Mouse (Mus musculus) MEL (cell line): ENCODE data around the gene H2-Ab1. TPM values are rescaled to one million over a fixed set of nuclear protein-coding genes. Genes with fewer than 3 reads are reported as not detected.

Experiments used
- DNase-seq: peaks from one replicate; pipeline ENCODE4 v3.0.0; 2011; ENCODE audit warnings: low read depth, low spot score
- H3K27ac ChIP-seq: 2 replicates; pipeline ENCODE4 v1.5.1; 2012; ENCODE audit warnings: low read depth, mild to moderate bottlenecking, control low read depth, low read length, moderate library complexity; ENCODE audit not compliant: control insufficient read depth
- H3K27me3 ChIP-seq, 2 experiments: fragments of 150-350 bp in 1 of 2; sonication (generic) in 1 of 2; 2 replicates each; pipeline ENCODE4 v1.6.1; 2012; ENCODE audit warnings: low read length in 2 of 2, mild to moderate bottlenecking in 2 of 2, improper control_type of control experiment in 1 of 2, moderate library complexity in 1 of 2; ENCODE audit not compliant: insufficient read depth in 2 of 2, control insufficient read depth in 1 of 2
- H3K36me3 ChIP-seq, 2 experiments: 2 replicates each; pipeline ENCODE4 v1.6.1; 2012 to 2014; ENCODE audit warnings: low read length in 2 of 2, improper control_type of control experiment in 1 of 2, inconsistent platforms in 1 of 2, mild to moderate bottlenecking in 1 of 2; ENCODE audit not compliant: insufficient read depth in 2 of 2, control insufficient read depth in 1 of 2
- H3K4me1 ChIP-seq, 2 experiments: fragments of 150-350 bp in 1 of 2; sonication (generic) in 1 of 2; 2 replicates each; pipeline ENCODE4 v1.6.1; 2012; ENCODE audit warnings: low read length in 2 of 2, improper control_type of control experiment in 1 of 2, mild to moderate bottlenecking in 1 of 2; ENCODE audit not compliant: insufficient read depth in 2 of 2, control insufficient read depth in 1 of 2
- H3K4me3 ChIP-seq, 2 experiments: fragments of 150-350 bp in 1 of 2; sonication (generic) in 1 of 2; 2 replicates each; pipeline ENCODE4 v1.5.1; 2012; ENCODE audit warnings: low read depth in 2 of 2, low read length in 2 of 2, mild to moderate bottlenecking in 2 of 2, moderate library complexity in 2 of 2, control low read depth in 1 of 2, improper control_type of control experiment in 1 of 2; ENCODE audit not compliant: control insufficient read depth in 1 of 2, insufficient read depth in 1 of 2
- H3K79me2 ChIP-seq: 2 replicates; pipeline ENCODE4 v1.6.1; 2012; ENCODE audit warnings: mild to moderate bottlenecking, low read length, moderate library complexity; ENCODE audit not compliant: control insufficient read depth, poor library complexity, insufficient read depth
- H3K9ac ChIP-seq: 2 replicates; pipeline ENCODE4 v1.6.1; 2012; ENCODE audit warnings: low read depth, mild to moderate bottlenecking, control low read depth, low read length, moderate library complexity; ENCODE audit not compliant: control insufficient read depth, poor library complexity, severe bottlenecking
- H3K9me3 ChIP-seq: fragments of 150-350 bp; sonication (generic); replicated peaks from 2 replicates; pipeline ENCODE4 v1.6.1; 2012; ENCODE audit warnings: mild to moderate bottlenecking, low read length, improper control_type of control experiment, moderate library complexity; ENCODE audit not compliant: insufficient read depth
- CHD2 ChIP-seq: IDR thresholded peaks from 2 replicates; pipeline ENCODE4 v1.6.1; 2011; ENCODE audit warnings: low read length, improper control_type of control experiment
- ELF1 ChIP-seq: IDR thresholded peaks from 2 replicates; pipeline ENCODE4 v1.6.1; 2014; ENCODE audit warnings: low read depth, mild to moderate bottlenecking, inconsistent platforms, low read length, improper control_type of control experiment, moderate library complexity
- ETS1 ChIP-seq: IDR thresholded peaks from 2 replicates; pipeline ENCODE4 v1.6.1; 2012; ENCODE audit warnings: low read depth, mild to moderate bottlenecking, inconsistent platforms, low read length, improper control_type of control experiment, moderate library complexity
- HCFC1 ChIP-seq: IDR thresholded peaks from 2 replicates; pipeline ENCODE4 v1.6.1; 2012; ENCODE audit warnings: low read depth, mild to moderate bottlenecking, inconsistent platforms, low read length, improper control_type of control experiment, moderate library complexity
- JUND ChIP-seq: IDR thresholded peaks from 2 replicates; pipeline ENCODE4 v1.6.1; 2011; ENCODE audit warnings: low read depth, mild to moderate bottlenecking, improper control_type of control experiment, low read length
- MAFK ChIP-seq: IDR thresholded peaks from 2 replicates; pipeline ENCODE4 v1.6.1; 2011; ENCODE audit warnings: low read depth, mild to moderate bottlenecking, low read length, improper control_type of control experiment, borderline replicate concordance
- MAX ChIP-seq: IDR thresholded peaks from 2 replicates; pipeline ENCODE4 v1.6.1; 2011; ENCODE audit warnings: low read length, improper control_type of control experiment
- MAZ ChIP-seq: IDR thresholded peaks from 2 replicates; pipeline ENCODE4 v1.6.1; 2012; ENCODE audit warnings: low read depth, mild to moderate bottlenecking, inconsistent platforms, low read length, improper control_type of control experiment
- MXI1 ChIP-seq: IDR thresholded peaks from 2 replicates; pipeline ENCODE4 v1.6.1; 2011; ENCODE audit warnings: mild to moderate bottlenecking, low read depth, low read length, improper control_type of control experiment
- MYB ChIP-seq: IDR thresholded peaks from 2 replicates; pipeline ENCODE4 v1.6.1; 2011; ENCODE audit warnings: mild to moderate bottlenecking, low read depth, low read length, improper control_type of control experiment
- MYC ChIP-seq: IDR thresholded peaks from 2 replicates; pipeline ENCODE4 v1.6.1; 2011; ENCODE audit warnings: low read depth, mild to moderate bottlenecking, low read length, improper control_type of control experiment, moderate library complexity
- POLR2AphosphoS2 ChIP-seq: IDR thresholded peaks from 2 replicates; pipeline ENCODE4 v1.6.1; 2011; ENCODE audit warnings: low read length, improper control_type of control experiment
- POLR2AphosphoS5 ChIP-seq: IDR thresholded peaks from 2 replicates; pipeline ENCODE4 v1.6.1; 2012; ENCODE audit warnings: low read depth, borderline replicate concordance, mild to moderate bottlenecking, inconsistent platforms, low read length, moderate library complexity, mixed read lengths
- RAD21 ChIP-seq: IDR thresholded peaks from 2 replicates; pipeline ENCODE4 v1.6.1; 2011; ENCODE audit warnings: mild to moderate bottlenecking, low read depth, low read length, improper control_type of control experiment
- SIN3A ChIP-seq: IDR thresholded peaks from 2 replicates; pipeline ENCODE4 v1.6.1; 2012; ENCODE audit warnings: low read length, improper control_type of control experiment, inconsistent platforms
- SMC3 ChIP-seq: IDR thresholded peaks from 2 replicates; pipeline ENCODE4 v1.6.1; 2011; ENCODE audit warnings: low read depth, low read length, improper control_type of control experiment
- TBP ChIP-seq: IDR thresholded peaks from 2 replicates; pipeline ENCODE4 v1.8.0; 2011; ENCODE audit warnings: low read depth, low read length, improper control_type of control experiment
- USF1 ChIP-seq: IDR thresholded peaks from 2 replicates; pipeline ENCODE4 v1.6.1; 2014; ENCODE audit warnings: low read depth, mild to moderate bottlenecking, inconsistent platforms, low read length, improper control_type of control experiment, moderate library complexity
- ZC3H11A ChIP-seq: IDR thresholded peaks from 2 replicates; pipeline ENCODE4 v1.6.1; 2012; ENCODE audit warnings: low read depth, mild to moderate bottlenecking, inconsistent platforms, low read length, improper control_type of control experiment
- ZKSCAN1 ChIP-seq: IDR thresholded peaks from 2 replicates; pipeline ENCODE4 v1.6.1; 2012; ENCODE audit warnings: low read depth, mild to moderate bottlenecking, inconsistent platforms, low read length, improper control_type of control experiment, moderate library complexity
- ZMIZ1 ChIP-seq: IDR thresholded peaks from 2 replicates; pipeline ENCODE4 v1.6.1; 2012; ENCODE audit warnings: low read depth, mild to moderate bottlenecking, inconsistent platforms, low read length, improper control_type of control experiment, moderate library complexity
- ZNF384 ChIP-seq: IDR thresholded peaks from 2 replicates; pipeline ENCODE4 v1.6.1; 2012; ENCODE audit warnings: low read depth, mild to moderate bottlenecking, inconsistent platforms, low read length, improper control_type of control experiment
- polyA plus RNA-seq, 2 experiments: library from polyadenylated mRNA; stranded (reverse) in 1 of 2; unstranded in 1 of 2; fragments of >175 nt in 1 of 2; fragments of >200 nt in 1 of 2; gene quantifications; 2 replicates each; pipeline versions ENCODE4 v1.2.1 to v1.2.4; 2012; ENCODE audit warnings: low replicate concordance in 2 of 2, low read depth in 1 of 2; ENCODE audit not compliant: insufficient read length in 2 of 2, insufficient read depth in 1 of 2, missing spikeins in 1 of 2
- total RNA-seq: library from RNA; depleted of rRNA; stranded (reverse); fragments of 300-350 nt; gene quantifications from 2 replicates; pipeline ENCODE4 v1.2.3, GENCODE M21; 2012

Gene H2-Ab1
- total and polyA plus RNA-seq, 3 experiments = not detected

DNA sequence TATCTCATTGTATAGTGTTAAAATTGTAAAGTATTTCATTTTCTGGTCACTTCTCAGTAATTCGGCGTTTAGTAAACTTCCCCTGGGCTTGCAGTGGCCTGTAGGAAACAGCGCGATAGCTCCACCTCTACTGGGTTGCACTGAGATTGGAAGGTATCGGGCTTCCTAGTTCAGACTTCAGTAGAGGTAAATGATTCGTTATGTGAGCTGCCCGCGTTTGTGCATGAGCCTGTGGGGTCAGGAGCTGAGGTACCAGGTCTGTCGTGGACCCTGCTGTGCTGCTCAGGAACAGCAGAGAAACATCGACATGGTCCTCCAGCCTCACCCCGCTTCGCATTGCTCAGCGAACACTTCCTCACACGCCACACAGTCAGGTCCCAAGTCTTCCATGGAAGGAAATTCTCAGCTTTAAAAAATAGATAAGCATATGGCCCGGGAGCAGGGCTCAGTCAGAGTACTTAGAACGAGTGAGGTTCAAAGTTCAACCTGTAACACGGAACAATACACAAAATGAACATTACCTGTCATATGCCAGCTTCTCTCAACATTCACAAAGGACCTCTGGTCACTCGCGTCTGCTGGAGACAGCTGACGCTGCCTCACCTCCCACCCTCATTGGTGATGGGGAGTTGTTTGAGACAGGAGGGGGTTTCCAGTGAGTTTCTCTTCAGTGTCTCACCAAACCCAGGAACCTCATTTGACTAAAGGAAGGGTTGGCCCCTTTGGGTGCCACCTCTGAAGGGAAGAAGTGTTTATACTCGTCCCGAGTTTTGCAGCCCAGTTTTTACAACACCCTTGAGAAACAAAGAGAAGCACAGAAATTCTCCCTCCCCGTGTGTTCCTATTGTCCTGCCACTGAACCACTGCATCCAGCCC is 43.4 kb downstream of the H2-Ab1 start:
- H3K9ac ChIP-seq = no peak overlapping the region
- H3K79me2 ChIP-seq = no peaks in the 10 kb centered on the region
- DNase-seq = no peak
- no peaks in the 10 kb centered on the region for H3K36me3 ChIP-seq
- no peak overlapping the region for H3K4me3 ChIP-seq
- H3K4me1 ChIP-seq = no peaks in the 10 kb centered on the region; a peak in 1 of 4 replicates
- H3K27me3 ChIP-seq = peaks cover 3 to 5% of the 10 kb centered on the region in 2 experiments
- TF ChIP-seq SIN3A = no peak
- no peak for TF ChIP-seq ZKSCAN1
- no peak for TF ChIP-seq ELF1
- TF ChIP-seq POLR2AphosphoS5 = no peak
- TF ChIP-seq SMC3 = no peak
- no peak for TF ChIP-seq MYC
- TF ChIP-seq CHD2 = no peak
- no peak for TF ChIP-seq MAZ
- TF ChIP-seq USF1 = no peak
- TF ChIP-seq JUND = no peak
- TF ChIP-seq HCFC1 = no peak
- no peak for TF ChIP-seq ZC3H11A
- TF ChIP-seq RAD21 = no peak
- TF ChIP-seq POLR2AphosphoS2 = no peak
- TF ChIP-seq ETS1 = no peak
- no peaks in the 10 kb centered on the region for H3K9me3 ChIP-seq
- no peak overlapping the region for H3K27ac ChIP-seq

DNA sequence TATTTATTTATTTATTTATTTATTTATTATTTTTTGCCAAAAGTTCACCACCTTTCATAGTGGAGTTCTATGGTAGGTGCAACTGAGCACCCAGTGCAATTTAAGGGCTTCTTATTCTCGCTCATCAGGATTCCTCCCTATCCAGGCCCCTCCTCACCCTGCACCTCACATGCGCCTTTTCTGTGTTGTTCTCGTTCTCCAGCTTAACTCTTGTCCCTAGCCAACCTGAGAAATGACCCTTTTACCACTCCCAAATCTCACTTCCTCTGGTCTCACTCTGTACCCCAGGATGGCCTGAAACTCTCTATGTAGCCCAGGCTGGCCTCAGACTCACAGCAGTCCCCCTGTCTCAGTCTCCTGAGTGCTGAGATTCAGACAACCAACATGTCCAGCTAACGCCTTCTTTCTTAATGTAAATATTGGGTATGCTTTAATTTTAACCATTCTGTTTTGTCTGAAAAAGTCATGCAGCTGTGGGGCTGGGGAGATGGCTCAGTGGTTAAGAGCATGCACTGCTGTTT is 44.2 kb downstream of the H2-Ab1 start:
- Histone ChIP-seq H3K4me3 (no peak overlapping the region), H3K4me1 (no peaks in the 10 kb centered on the region; a peak in 1 of 4 replicates), H3K79me2 (no peaks in the 10 kb centered on the region), H3K9me3 (no peaks in the 10 kb centered on the region), H3K27ac (no peak overlapping the region), H3K36me3 (no peaks in the 10 kb centered on the region), H3K27me3 (peaks cover 2 to 3% of the 10 kb centered on the region in 2 experiments), H3K9ac (no peak overlapping the region)
- no peak for DNase-seq
- TF ChIP-seq MAFK (no peak), MAZ (no peak), RAD21 (no peak), ELF1 (no peak), MAX (no peak), JUND (no peak), TBP (no peak), MYC (no peak), ZC3H11A (no peak), MYB (no peak), ZMIZ1 (no peak), MXI1 (no peak), ZNF384 (no peak)
